In the genomic region with DNA sequence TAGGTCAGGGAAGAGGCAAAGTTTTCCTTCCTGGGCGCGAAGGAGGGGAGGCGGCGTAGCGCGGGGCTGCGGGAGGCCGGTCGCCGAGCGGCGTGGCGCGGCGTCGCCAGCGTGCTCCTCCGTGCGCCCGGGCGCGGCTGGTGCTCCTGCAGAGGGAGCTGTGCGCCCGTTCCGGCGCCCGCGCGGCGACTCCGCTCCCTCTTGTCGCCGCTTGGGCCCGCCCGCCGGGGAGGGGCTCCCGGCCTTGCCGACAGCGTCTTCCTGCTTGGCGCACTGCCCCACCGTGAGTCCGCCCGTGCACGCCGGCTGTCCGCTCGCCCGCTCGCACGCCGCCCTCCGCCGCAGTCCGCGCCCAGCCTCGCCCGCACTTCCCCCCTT, we compare ENCODE assay signal across 8 mouse cellular contexts. TPM values are rescaled to one million over a fixed set of nuclear protein-coding genes. Genes with fewer than 3 reads are reported as not detected.
DNase-seq lines count a peak whose midpoint lies in the region; ATAC-seq and TF ChIP-seq lines count a peak whose summit lies in the region.

A gene (plus strand): TSS at position 273 of the 378 bp plus-strand sequence.

- H3K9ac ChIP-seq in intestine, postnatal 0 days (ENCODE audit: low read depth, low read length): peak within 1 kb of the TSS; percentile 76
- H3K9ac ChIP-seq in limb, embryonic 11.5 days (ENCODE audit: low read length): peak within 1 kb of the TSS; percentile 95
- peak within 1 kb of the TSS; percentile 78 for H3K9ac ChIP-seq in midbrain, embryonic 13.5 days (replicated peaks)

- H3K4me3 ChIP-seq in embryonic facial prominence, embryonic 10.5 days: peak within 1 kb of the TSS; percentile 73
- H3K4me3 ChIP-seq in intestine, postnatal 0 days (ENCODE audit: low read depth, low read length): peak within 1 kb of the TSS; percentile 89
- peak within 1 kb of the TSS; percentile 94 for H3K4me3 ChIP-seq in limb, embryonic 11.5 days (ENCODE audit: low read depth, low read length)
- peak within 1 kb of the TSS; percentile 69 for H3K4me3 ChIP-seq in midbrain, embryonic 13.5 days (replicated peaks)
- H3K4me3 ChIP-seq in small intestine, adult 2 months (ENCODE audit: low read depth, low read length): peak within 1 kb of the TSS; percentile 85

- DNase-seq in 3134 (ENCODE audit: extremely low read depth, insufficient read length, low spot score): peak; percentile 94
- peak; percentile 97 for DNase-seq in adrenal gland, postnatal 14 days
- DNase-seq in embryonic facial prominence, embryonic 10.5 days (ENCODE audit: low spot score): peak; percentile 93
- DNase-seq in limb, embryonic 11.5 days (ENCODE audit: low spot score): peak; percentile 86

- TF ChIP-seq POLR2A in small intestine, adult 2 months (IDR thresholded peaks at IDR 0.05; ENCODE audit: low read depth, low read length): peak; percentile 35; the same call in 1 of the 2 replicates

- no peaks in the 10 kb centered on the region for H3K27me3 ChIP-seq in embryonic facial prominence, embryonic 10.5 days (replicated peaks; ENCODE audit: low read depth, poor library complexity, severe bottlenecking)
- H3K27me3 ChIP-seq in intestine, postnatal 0 days (replicated peaks; ENCODE audit: control insufficient read depth, insufficient read depth, low read length): no peaks in the 10 kb centered on the region
- no peaks in the 10 kb centered on the region for H3K27me3 ChIP-seq in limb, embryonic 11.5 days (ENCODE audit: control insufficient read depth, insufficient read depth, low read length)
- H3K27me3 ChIP-seq in midbrain, embryonic 13.5 days: no peaks in the 10 kb centered on the region
- H3K27me3 ChIP-seq in small intestine, adult 2 months (ENCODE audit: control insufficient read depth, insufficient read depth, low read length): no peaks in the 10 kb centered on the region

- peaks cover 38% of the 10 kb centered on the region for H3K4me1 ChIP-seq in embryonic facial prominence, embryonic 10.5 days
- H3K4me1 ChIP-seq in intestine, postnatal 0 days (replicated peaks; ENCODE audit: control insufficient read depth, insufficient read depth, low read length): 0 out of 2 replicates have a peak, but pooled peaks cover 3% of the 10 kb centered on the region
- peaks cover 4% of the 10 kb centered on the region for H3K4me1 ChIP-seq in limb, embryonic 11.5 days (ENCODE audit: control insufficient read depth, insufficient read depth, low read length)
- H3K4me1 ChIP-seq in midbrain, embryonic 13.5 days (replicated peaks): peaks cover 44% of the 10 kb centered on the region
- peaks cover 26% of the 10 kb centered on the region for H3K4me1 ChIP-seq in small intestine, adult 2 months (ENCODE audit: control insufficient read depth, insufficient read depth, insufficient read length, low read length)

- peak within 1 kb of the TSS; percentile 95 for H3K4me2 ChIP-seq in intestine, postnatal 0 days (replicated peaks; ENCODE audit: low read depth)
- H3K4me2 ChIP-seq in limb, embryonic 11.5 days (ENCODE audit: low read depth, severe bottlenecking): peak within 1 kb of the TSS; percentile 34
- H3K4me2 ChIP-seq in midbrain, embryonic 13.5 days (replicated peaks): peak within 1 kb of the TSS; percentile 64

- peaks cover 7% of the 10 kb centered on the region for H3K36me3 ChIP-seq in embryonic facial prominence, embryonic 10.5 days (replicated peaks)
- H3K36me3 ChIP-seq in intestine, postnatal 0 days (ENCODE audit: control insufficient read depth, insufficient read depth): no peaks in the 10 kb centered on the region
- no peaks in the 10 kb centered on the region for H3K36me3 ChIP-seq in limb, embryonic 11.5 days (ENCODE audit: control insufficient read depth, insufficient read depth, low read length)
- no peaks in the 10 kb centered on the region for H3K36me3 ChIP-seq in midbrain, embryonic 13.5 days
- H3K36me3 ChIP-seq in small intestine, adult 2 months (ENCODE audit: control insufficient read depth, insufficient read depth, low read length): no peaks in the 10 kb centered on the region

- 0% methylated on average over 55 of the region's 57 CpGs for WGBS in embryonic facial prominence, embryonic 10.5 days
- WGBS in intestine, postnatal 0 days: 0% methylated on average over 29 of the region's 57 CpGs
- under 1% methylated on average over 56 of the region's 57 CpGs for WGBS in limb, embryonic 11.5 days
- WGBS in midbrain, embryonic 13.5 days: under 1% methylated on average over 52 of the region's 57 CpGs
- 1% methylated on average over 36 of the region's 57 CpGs for WGBS in small intestine, adult 2 months

- peak; percentile 76 for TF ChIP-seq CTCF in intestine, postnatal 0 days (IDR thresholded peaks at IDR 0.05; ENCODE audit: low read depth)
- TF ChIP-seq CTCF in small intestine, adult 2 months (IDR thresholded peaks at IDR 0.05; ENCODE audit: extremely low read depth, insufficient read length, insufficient replicate concordance, low read depth, low read length): peak; percentile 59

- H3K27ac ChIP-seq in embryonic facial prominence, embryonic 10.5 days (replicated peaks): peak within 1 kb of the TSS; percentile 92
- peak within 1 kb of the TSS; percentile 72 for H3K27ac ChIP-seq in intestine, postnatal 0 days (ENCODE audit: low read depth, low read length)
- peak within 1 kb of the TSS; percentile 75; the same call in 1 of the 2 replicates for H3K27ac ChIP-seq in limb, embryonic 11.5 days (replicated peaks; ENCODE audit: low read depth, low read length)
- peak within 1 kb of the TSS; percentile 80 for H3K27ac ChIP-seq in midbrain, embryonic 13.5 days
- H3K27ac ChIP-seq in small intestine, adult 2 months (ENCODE audit: insufficient read depth, low read depth, low read length): peak within 1 kb of the TSS; percentile 63

- H3K9me3 ChIP-seq in embryonic facial prominence, embryonic 10.5 days: no peaks in the 10 kb centered on the region
- no peaks in the 10 kb centered on the region for H3K9me3 ChIP-seq in intestine, postnatal 0 days (ENCODE audit: control insufficient read depth)
- no peaks in the 10 kb centered on the region for H3K9me3 ChIP-seq in limb, embryonic 11.5 days (ENCODE audit: control insufficient read depth, low read length)
- H3K9me3 ChIP-seq in midbrain, embryonic 13.5 days: no peaks in the 10 kb centered on the region

- peak; percentile 92 for ATAC-seq in granulocyte monocyte progenitor cell, adult 5-6 weeks (replicated peaks; ENCODE audit: poor library complexity, severe bottlenecking)
- peak; percentile 90 for ATAC-seq in intestine, postnatal 0 days
- peak; percentile 86 for ATAC-seq in limb, embryonic 11.5 days (ENCODE audit: insufficient number of reproducible peaks, low FRiP score, low TSS enrichment, low read depth)
- ATAC-seq in midbrain, embryonic 13.5 days: peak; percentile 96

RNA-seq across cellular contexts. Expression of the gene that starts here (rescaled TPM):
- 18.3 and 19.7 TPM in 2 replicates for total RNA-seq in adrenal gland, postnatal 14 days (2021)
- 41.7 and 43.9 TPM in 2 replicates for polyA plus RNA-seq in embryonic facial prominence, embryonic 10.5 days (2016; fragmentation: Nextera tagmentation; extraction: Ambion mirVana)
- total RNA-seq in granulocyte monocyte progenitor cell, adult 5-6 weeks (2014; fragmentation: Nextera tagmentation): 15.0 and 17.3 TPM in 2 replicates
- 12.7 and 14.3 TPM in 2 replicates for total RNA-seq in granulocyte monocyte progenitor cell, adult 5-6 weeks (2017)
- polyA plus RNA-seq in intestine, postnatal 0 days (2015; fragmentation: Nextera tagmentation; extraction: Ambion mirVana): 6.8 and 7.0 TPM in 2 replicates
- 35.8 and 37.8 TPM in 2 replicates for polyA plus RNA-seq in limb, embryonic 11.5 days (2014; fragmentation: Nextera tagmentation; extraction: Ambion mirVana)
- polyA plus RNA-seq in midbrain, embryonic 13.5 days (2015; fragmentation: Nextera tagmentation; extraction: Ambion mirVana): 23.0 and 25.0 TPM in 2 replicates
- polyA plus RNA-seq in small intestine, adult 2 months (2012; rRNA removed): 2.3 and 5.2 TPM in 2 replicates

Comparison
In these comparisons a context has a peak if more than half of its experiments do, and no peak if none do; other contexts are left out.
1. Peak in every context shown above with its lines: DNase-seq, ATAC-seq, H3K4me3 ChIP-seq and H3K27ac ChIP-seq.
2. H3K4me2 ChIP-seq: peak in every context shown above with its lines; median percentile 95 in intestine, postnatal 0 days; 64 in midbrain, embryonic 13.5 days; 34 in limb, embryonic 11.5 days.